Mouse (Mus musculus) left cerebral cortex, adult 8-10 months (tissue): ENCODE measurements around the gene Rpp38. TPM values are rescaled to one million over a fixed set of nuclear protein-coding genes. Genes with fewer than 3 reads are reported as not detected.

Experiments
- DNase-seq, 2 experiments: peaks; one replicate each; pipeline ENCODE4 v3.0.0; 2022; ENCODE audit warnings: low spot score in 2 of 2
- total RNA-seq, 4 experiments: library from RNA; stranded (reverse); gene quantifications; 2 replicates each; pipeline ENCODE4 v1.2.4; 2022

Rpp38 gene
- 10 to 100 TPM; 10.0 to 12.3 (median 10.1) TPM for total RNA-seq

DNA sequence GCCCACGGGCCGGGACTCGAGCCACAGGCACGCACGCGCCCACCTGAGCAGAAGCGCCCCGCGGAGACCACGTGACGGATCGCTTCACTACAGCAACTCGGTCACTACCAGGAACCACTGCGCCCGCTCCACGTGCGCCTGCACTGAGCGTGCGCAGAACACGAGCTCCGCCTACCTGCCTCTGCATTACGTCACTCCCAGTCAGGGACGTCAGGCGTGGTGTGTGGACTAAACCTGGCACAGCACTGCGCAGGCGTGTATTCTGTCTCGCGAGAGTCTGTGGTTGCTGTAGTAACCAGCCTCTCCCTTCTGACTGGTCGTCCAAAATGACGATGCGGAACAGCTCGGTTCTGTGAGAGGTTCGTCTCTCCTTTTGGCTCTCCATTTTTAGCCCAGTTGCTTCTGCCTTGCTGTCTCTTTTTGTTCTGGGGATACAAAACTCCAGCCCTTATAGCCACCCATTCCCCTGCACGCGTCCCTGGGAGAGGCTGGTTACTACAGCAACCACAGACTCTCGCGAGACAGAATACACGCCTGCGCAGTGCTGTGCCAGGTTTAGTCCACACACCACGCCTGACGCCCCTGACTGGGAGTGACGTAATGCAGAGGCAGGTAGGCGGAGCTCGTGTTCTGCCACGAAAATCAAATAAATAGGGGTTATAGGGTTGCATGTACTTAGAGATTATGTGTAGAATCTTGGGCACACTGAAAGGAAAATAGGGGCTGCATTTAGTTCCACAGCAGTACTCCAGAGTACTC, at the start of gene Rpp38:
Gene Rpp38 (minus strand): TSS at position 160 of the 759 bp plus-strand sequence.
- DNase-seq, result peak; percentile 97 to 99

DNA sequence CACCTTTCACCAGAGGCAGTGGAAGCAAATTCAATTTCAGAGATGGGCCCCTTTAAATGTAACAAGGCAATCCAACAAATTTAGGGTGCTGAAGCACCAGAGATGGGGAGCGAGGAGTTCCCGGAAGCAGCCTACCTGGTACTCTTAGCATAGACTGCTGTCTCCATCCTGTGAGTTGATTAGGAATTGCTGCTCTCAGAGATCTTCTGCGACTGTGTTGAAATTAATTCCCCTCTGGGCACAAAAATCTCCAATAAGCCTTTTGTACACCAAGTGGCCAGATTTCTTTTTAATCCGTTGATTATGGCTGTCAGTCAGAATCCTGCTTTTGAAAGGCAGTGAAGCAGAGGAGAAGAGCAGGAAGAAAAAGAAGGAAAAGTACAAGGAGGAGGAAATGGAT, 32.7 kb upstream of the Rpp38 start:
- no peak for DNase-seq

DNA sequence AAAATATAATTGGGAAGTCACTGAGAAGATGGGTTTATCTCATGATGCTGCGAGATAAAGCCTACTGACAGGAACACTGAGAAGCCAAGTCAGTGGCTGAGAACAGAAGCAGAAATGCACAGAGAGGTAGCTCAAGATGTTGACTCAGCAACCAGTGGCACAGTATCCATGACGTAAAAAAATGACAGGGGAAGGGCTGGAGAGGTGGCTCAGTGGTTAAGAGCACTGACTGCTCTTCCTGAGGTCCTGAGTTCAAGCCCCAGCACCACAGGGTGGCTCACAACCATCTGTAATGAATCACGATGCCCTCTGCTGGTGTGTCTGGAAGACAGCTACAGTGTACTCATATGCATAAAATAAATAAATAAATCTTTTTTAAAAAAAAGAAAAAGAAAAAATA, 28.6 kb upstream of the Rpp38 start:
- no peak for DNase-seq

DNA sequence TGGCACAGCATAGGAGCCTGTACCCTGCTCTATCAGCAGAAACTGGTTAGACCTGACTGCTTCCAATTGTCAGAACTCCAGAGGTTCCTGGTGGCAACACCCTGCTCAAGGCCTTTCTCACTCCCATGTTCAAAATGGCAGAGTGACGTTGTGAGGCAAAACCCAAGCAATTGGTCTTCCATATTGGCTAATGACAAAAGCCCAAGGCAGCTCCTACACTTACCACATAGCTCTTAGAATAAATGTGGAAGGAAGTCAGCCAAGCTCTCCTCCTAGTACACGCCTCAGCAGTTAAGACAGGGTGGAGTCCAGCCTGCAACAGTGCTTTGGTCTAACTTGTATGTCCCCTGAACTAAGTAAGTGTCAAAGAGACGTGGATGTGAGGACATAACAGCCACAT, 25.4 kb upstream of the Rpp38 start:
- no peak for DNase-seq

DNA sequence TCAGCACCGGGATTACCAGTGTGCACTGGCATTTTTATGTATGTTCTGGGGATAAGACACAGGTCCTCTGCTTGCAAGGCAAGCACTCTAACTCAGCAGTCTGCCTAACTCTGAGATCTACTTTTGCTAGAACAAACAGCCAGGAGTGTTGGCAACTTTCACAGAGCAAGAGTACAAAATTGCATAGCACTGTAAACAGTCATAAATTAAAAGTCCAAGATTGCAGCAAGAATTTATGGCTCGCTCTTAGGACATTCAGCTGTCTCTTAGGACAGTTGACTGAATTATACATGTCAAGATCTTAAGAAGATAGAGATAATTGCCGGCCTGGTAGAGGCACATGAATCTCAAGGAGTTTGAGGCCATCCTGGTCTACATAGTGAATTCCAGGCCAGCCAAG, 23.9 kb upstream of the Rpp38 start:
- DNase-seq, result no peak

DNA sequence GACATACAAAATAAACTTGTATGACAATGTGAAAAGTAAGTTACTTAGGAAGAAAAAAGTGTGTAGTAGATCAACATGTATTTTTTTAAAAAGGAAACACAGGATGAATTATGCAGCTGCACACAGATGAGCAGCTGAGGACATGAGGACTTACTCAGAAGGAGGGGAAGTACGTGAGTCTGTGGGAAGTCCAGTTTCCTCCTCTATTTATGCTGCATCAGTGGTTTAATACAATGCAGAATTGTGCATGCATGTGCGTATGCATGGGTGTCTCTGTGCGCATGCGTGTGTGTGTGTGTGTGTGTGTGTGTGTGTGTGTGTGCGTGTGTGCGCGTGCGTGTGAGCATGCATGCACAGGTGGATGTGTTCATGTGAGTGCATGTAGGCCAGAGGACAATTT, 23.4 kb upstream of the Rpp38 start:
- no peak for DNase-seq

DNA sequence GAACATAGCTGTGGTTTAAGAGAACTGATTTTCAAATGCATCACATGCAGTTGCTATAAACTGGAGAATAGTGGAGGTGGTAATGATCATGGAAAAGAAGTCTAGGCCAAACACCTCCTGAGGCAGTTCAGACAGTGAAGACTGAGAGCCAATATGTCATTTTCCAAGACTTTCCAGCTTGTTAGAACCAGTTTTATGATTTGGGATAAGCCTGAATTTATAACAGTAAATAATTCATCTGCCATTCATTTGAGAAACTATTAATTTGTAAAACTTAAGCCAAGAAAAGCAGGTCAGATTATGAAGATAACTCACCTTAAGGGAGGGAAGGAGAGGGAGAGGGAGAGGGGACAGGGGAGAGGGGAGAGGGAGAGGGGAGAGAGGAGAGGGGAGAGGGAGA, 20.7 kb upstream of the Rpp38 start:
- DNase-seq, result no peak

- DNase-seq, result no peak
Observed at GRCm38 (mm10) chr2:3348919-3349318, 16.5 kb upstream of the Rpp38 start.

GRCm38 (mm10) chr2:3348422-3348821, 16.0 kb upstream of the Rpp38 start:
- no peak for DNase-seq

GRCm38 (mm10) chr2:3335611-3336301, 3.3 kb upstream of the Rpp38 start, which contains the start of gene Acbd7:
TSS of gene Acbd7 (plus strand) at chr2:3336168.
- peak; percentile 21 to 62 for DNase-seq

GRCm38 (mm10) chr2:3333761-3334160, 1.3 kb upstream of the Rpp38 start:
- DNase-seq, result no peak

GRCm38 (mm10) chr2:3332056-3332455, 387 bp downstream of the Rpp38 start:
- no peak for DNase-seq

DNA sequence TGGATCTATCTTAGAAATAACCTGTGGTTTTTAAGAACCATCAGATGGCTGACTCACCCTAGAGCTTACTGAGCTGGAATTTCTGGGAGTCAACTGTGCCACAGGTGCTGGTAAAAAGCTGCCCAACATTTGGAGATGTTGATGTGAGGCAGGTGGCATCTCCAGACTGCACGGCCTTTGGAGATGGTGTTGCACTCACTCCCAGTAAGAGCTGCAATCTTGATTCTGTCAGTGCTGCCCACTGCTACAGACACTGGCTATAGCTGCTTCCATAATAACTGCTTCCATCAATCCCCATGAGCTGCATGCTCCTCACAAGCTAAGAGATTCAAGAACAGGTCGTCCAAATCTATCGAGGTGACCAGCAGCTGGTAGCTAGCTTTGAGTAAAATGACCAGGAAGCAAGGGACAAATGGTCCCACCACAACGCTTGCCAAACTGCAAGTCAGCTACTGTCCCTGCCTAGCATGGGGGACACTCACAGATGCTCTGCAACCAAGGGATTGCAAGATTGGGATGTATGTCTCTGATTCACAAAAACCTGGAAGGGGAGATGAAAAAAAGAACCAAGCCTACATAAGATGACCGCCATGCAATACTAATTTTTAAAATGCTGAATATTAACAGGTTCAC, 1.3 kb downstream of the Rpp38 start:
- DNase-seq, result peak in 1 of 2 experiments; percentile 25

DNA sequence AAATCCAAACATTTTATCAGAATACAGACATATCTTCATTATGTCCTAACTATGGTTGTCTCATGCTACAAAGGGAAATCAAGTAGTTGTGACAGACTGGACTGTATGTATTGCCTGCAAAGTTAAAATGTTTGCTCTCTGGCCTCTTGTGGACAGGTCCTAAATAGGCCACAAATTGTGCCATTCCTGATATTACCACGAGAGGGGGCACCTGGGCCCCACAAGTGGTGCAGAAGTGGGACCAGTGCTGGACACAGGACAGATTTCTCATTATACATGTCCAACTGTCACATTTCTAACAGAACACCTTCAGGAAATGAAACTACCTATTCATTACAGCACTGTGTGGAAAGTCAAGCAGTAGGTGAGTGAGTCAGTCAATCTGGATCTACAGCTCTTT, 5.1 kb downstream of the Rpp38 start:
- DNase-seq, result peak in 1 of 2 experiments; percentile 25

DNA sequence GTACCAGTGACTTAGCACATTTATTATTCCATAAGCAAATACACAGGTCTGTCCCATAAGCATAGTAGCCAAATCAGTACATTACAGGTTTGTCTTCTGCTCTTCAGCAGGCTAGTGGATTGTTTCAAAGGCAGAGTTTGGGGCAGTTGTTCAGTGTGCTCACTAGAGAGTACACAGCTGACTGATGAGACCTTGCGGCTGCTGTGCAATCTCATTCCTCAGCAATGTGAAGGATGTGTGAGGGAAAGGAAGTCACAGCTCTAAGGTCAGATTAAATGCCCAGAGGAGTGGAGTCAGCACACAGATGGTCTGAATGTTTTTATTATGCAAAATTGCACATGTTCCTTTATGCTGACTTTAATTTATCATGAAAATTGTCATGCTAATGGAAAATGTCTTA, 5.9 kb downstream of the Rpp38 start:
- DNase-seq, result no peak

- no peak for DNase-seq
Observed at GRCm38 (mm10) chr2:3324381-3325130, 7.9 kb downstream of the Rpp38 start.

DNA sequence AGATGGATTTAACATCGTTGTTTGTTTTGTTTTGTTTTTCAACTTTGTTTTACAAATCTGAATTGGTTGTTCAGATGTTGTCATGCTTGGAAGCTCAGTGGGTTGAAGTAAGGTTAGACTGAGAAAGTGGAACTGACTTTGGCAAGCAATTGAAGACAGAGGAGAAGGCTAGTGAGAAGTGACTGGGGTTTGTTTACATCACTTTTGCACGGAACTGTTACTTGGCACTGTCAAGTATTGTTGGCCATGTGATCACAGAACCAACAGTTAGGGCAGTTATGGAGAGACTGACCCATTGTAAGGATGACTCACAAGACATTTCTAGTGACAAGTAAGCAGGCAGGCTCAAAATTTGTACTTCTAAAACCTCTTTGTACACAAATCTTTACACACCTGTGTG, 9.3 kb downstream of the Rpp38 start:
- DNase-seq, result no peak

- peak in 1 of 2 experiments; percentile 33 for DNase-seq
Observed at GRCm38 (mm10) chr2:3305426-3306025, 26.9 kb downstream of the Rpp38 start.

DNA sequence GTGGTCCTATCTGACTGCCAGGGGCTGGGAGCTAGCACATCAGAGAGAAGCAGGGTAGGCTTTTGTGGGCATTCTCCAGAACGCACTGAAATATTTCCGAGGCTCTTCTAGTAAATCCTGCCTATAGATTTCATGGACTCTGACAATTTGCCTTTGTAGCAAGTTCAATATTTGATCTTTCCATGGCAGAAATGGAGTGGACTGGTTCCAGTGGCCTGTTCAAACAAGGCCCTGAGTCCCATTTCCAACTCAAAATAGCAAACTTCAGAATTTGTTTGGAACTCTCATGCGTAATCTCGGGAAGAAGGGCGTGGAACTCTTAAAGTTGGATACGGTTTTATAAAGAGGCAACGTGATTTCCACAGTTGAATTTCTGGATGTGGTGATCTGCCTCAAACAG, 36.6 kb downstream of the Rpp38 start:
- DNase-seq, result no peak

DNA sequence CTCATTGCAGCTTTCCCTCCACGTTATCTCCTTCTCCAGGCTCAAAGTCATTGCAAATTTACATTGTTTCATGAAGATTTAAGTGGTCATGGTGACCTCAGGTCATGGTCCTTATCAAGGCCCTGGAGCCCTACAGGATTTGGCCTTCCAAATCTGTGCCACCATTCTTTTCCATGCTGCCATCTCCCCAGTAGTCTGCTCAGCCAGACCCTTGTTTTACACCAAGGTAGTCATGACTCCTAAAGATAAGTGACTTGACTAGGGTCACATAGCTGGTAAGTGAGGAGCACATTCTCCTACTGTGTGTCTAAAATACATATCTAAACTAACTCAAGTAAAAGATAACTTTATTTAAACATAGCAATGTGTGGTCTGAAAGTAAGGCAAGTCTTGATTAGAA, 40.3 kb downstream of the Rpp38 start:
- DNase-seq, result no peak

DNA sequence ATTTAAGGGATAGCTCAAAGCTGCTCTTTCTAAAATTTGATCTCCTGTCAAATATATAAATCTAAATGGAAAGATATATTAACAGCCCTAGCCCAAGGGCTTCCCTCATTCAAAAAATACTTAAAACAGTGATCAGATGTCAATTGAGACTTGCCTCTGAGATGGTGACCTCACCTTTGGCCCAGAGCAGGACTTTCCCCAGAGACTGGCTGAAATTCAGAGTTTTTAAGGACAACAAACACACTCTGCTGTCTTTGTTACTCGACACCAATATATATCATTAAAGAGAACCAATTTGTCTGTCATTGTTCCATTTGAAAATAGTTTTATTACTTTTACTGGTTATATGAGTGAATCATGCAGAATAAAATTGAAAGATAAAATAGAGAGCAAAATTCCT, 42.9 kb downstream of the Rpp38 start:
- no peak for DNase-seq
